Mouse (Mus musculus) E14TG2a.4 (cell line): ENCODE results near the gene Glyctk.

Experiments used
- CTCF ChIP-seq: conservative IDR thresholded peaks from 2 replicates; pipeline ENCODE4 v1.5.1; 2014; ENCODE audit warnings: low read length
- POU5F1 ChIP-seq: IDR thresholded peaks from 2 replicates; pipeline ENCODE4 v1.6.1; 2014; ENCODE audit warnings: low read length, borderline replicate concordance

GRCm38 (mm10) chr9:106192024-106192423, 34.1 kb upstream of the Glyctk start:
- TF ChIP-seq CTCF (no peak), POU5F1 (no peak)
